Mouse (Mus musculus): ENCODE results near the gene Hgfac.

Gene Hgfac

GRCm38 (mm10) chr5:35037438-35037837 is 3.9 kb upstream of the Hgfac start:
- no peak for DNase-seq (ENCODE audit: low spot score in 2 of 2)

- no peak for DNase-seq (ENCODE audit: low spot score in 2 of 2)
Measured at GRCm38 (mm10) chr5:35042431-35043109, 1.3 kb downstream of the Hgfac start.

- DNase-seq (ENCODE audit: low spot score in 2 of 2): peak in 1 of 2 experiments; percentile 69
Measured at GRCm38 (mm10) chr5:35043110-35043451, 1.8 kb downstream of the Hgfac start.

- no peak for DNase-seq (ENCODE audit: low spot score in 2 of 2)
Measured at GRCm38 (mm10) chr5:35050541-35050940, 9.2 kb downstream of the Hgfac start.

- no peak for DNase-seq (ENCODE audit: low spot score in 2 of 2)
Measured at GRCm38 (mm10) chr5:35054628-35055027, 13.3 kb downstream of the Hgfac start.

- peak in 1 of 2 experiments; percentile 31 for DNase-seq (ENCODE audit: low spot score in 2 of 2)
Measured at GRCm38 (mm10) chr5:35055076-35055475, 13.8 kb downstream of the Hgfac start.

GRCm38 (mm10) chr5:35056604-35057432 is 15.5 kb downstream of the Hgfac start, which contains the start of gene Dok7:
Gene Dok7, plus strand, starts transcription at chr5:35056766.
- DNase-seq (ENCODE audit: low spot score in 2 of 2): peak; percentile 26 to 51

GRCm38 (mm10) chr5:35057582-35057981 is 16.3 kb downstream of the Hgfac start:
- DNase-seq (ENCODE audit: low spot score in 2 of 2): no peak

- no peak for DNase-seq (ENCODE audit: low spot score in 2 of 2)
Measured at GRCm38 (mm10) chr5:35058216-35058615, 16.9 kb downstream of the Hgfac start.

- DNase-seq (ENCODE audit: low spot score in 2 of 2): no peak
Measured at GRCm38 (mm10) chr5:35060098-35060497, 18.8 kb downstream of the Hgfac start.

GRCm38 (mm10) chr5:35069841-35070240 is 28.5 kb downstream of the Hgfac start:
- DNase-seq (ENCODE audit: low spot score in 2 of 2): no peak

- no peak for DNase-seq (ENCODE audit: low spot score in 2 of 2)
Measured at GRCm38 (mm10) chr5:35070314-35070713, 29.0 kb downstream of the Hgfac start.

GRCm38 (mm10) chr5:35070953-35071352 is 29.6 kb downstream of the Hgfac start:
- peak in 1 of 2 experiments; percentile 27 for DNase-seq (ENCODE audit: low spot score in 2 of 2)

GRCm38 (mm10) chr5:35071855-35072254 is 30.5 kb downstream of the Hgfac start:
- DNase-seq (ENCODE audit: low spot score in 2 of 2): no peak

- DNase-seq (ENCODE audit: low spot score in 2 of 2): no peak
Measured at GRCm38 (mm10) chr5:35073235-35073634, 31.9 kb downstream of the Hgfac start.

- no peak for DNase-seq (ENCODE audit: low spot score in 2 of 2)
Measured at GRCm38 (mm10) chr5:35073992-35074391, 32.7 kb downstream of the Hgfac start.

GRCm38 (mm10) chr5:35076369-35076768 is 35.1 kb downstream of the Hgfac start:
- no peak for DNase-seq (ENCODE audit: low spot score in 2 of 2)

GRCm38 (mm10) chr5:35079101-35079500 is 37.8 kb downstream of the Hgfac start:
- DNase-seq (ENCODE audit: low spot score in 2 of 2): no peak

GRCm38 (mm10) chr5:35084913-35085312 is 43.6 kb downstream of the Hgfac start:
- no peak for DNase-seq (ENCODE audit: low spot score in 2 of 2)

- peak in 1 of 2 experiments; percentile 42 for DNase-seq (ENCODE audit: low spot score in 2 of 2)
Measured at GRCm38 (mm10) chr5:35088785-35089613, 47.7 kb downstream of the Hgfac start.

- no peak for DNase-seq (ENCODE audit: low spot score in 2 of 2)
Measured at GRCm38 (mm10) chr5:35089614-35089963, 48.3 kb downstream of the Hgfac start.

GRCm38 (mm10) chr5:35091636-35092035 is 50.3 kb downstream of the Hgfac start:
- DNase-seq (ENCODE audit: low spot score in 2 of 2): no peak
